ENCODE assay signal across 8 mouse cellular contexts in the genomic region with DNA sequence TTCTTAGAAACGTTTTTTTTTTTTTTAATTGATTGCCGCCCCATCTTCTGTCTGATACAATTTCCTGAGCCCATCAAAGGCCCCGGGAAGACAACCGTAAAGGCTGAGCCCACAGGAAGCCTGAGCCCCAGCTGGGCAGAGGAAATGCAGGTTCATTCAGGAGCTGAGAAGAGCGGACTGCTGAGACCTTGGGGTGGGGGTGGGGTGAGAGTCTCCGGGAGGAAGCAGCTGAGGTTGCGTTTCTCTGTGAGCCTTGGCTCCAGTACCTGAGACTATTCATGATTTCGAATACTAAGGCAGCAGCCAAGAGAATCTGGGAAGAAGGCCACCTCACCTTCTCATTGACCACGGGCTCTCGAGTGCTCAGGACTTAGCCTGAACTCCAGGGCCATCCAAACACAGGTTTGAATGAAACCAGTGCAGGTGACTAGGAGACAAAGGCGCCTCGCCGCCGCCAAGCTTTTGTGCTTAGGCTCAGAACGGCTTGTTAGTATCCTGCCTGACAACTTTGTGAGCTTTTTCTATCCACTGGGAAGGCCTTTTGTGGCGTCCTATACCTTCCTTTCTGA. TPM values are rescaled to one million over a fixed set of nuclear protein-coding genes. Genes with fewer than 3 reads are reported as not detected.
DNase-seq lines count a peak whose midpoint lies in the region; ATAC-seq lines count a peak whose summit lies in the region.

No protein-coding gene starts in this region.

- DNase-seq in cerebellum, adult 11 months: peak; percentile 10
- no peak for DNase-seq in cerebellum, postnatal 4 days (ENCODE audit: low spot score in 2 of 2)
- DNase-seq in T-cell, adult 2 months (ENCODE audit: low spot score): peak; percentile 29
- peak; percentile 30 for DNase-seq in kidney, adult 9 months
- peak; percentile 74 for DNase-seq in midbrain, embryonic 14.5 days
- no peak for DNase-seq in urinary bladder, postnatal 36 days (ENCODE audit: low spot score in 2 of 2)
- no peak for DNase-seq in testis, postnatal 10 days (ENCODE audit: low spot score)

- H3K27ac ChIP-seq in forebrain, embryonic 12.5 days: no peak overlapping the region
- H3K27ac ChIP-seq in midbrain, embryonic 14.5 days (replicated peaks; ENCODE audit: low read depth, low read length): peak overlapping the region; percentile 61

- no peaks in the 10 kb centered on the region for H3K36me3 ChIP-seq in forebrain, embryonic 12.5 days (replicated peaks)
- no peaks in the 10 kb centered on the region for H3K36me3 ChIP-seq in midbrain, embryonic 14.5 days (ENCODE audit: control insufficient read depth, insufficient read depth, low read length)

- 1% methylated on average over 16 of the region's 16 CpGs for WGBS in forebrain, embryonic 12.5 days
- 2% methylated on average over 16 of the region's 16 CpGs for WGBS in midbrain, embryonic 14.5 days

- ATAC-seq in forebrain, embryonic 12.5 days (ENCODE audit: low FRiP score): peak; percentile 40
- ATAC-seq in midbrain, embryonic 14.5 days (ENCODE audit: low FRiP score, low TSS enrichment): no peak; the same call in none of the 2 replicates

- peaks cover 22% of the 10 kb centered on the region for H3K4me1 ChIP-seq in forebrain, embryonic 12.5 days
- peaks cover 19% of the 10 kb centered on the region for H3K4me1 ChIP-seq in midbrain, embryonic 14.5 days (ENCODE audit: control insufficient read depth, insufficient read depth, low read length)

- H3K9me3 ChIP-seq in forebrain, embryonic 12.5 days: no peaks in the 10 kb centered on the region
- no peaks in the 10 kb centered on the region for H3K9me3 ChIP-seq in midbrain, embryonic 14.5 days (ENCODE audit: control insufficient read depth, low read length)

- H3K4me2 ChIP-seq in forebrain, embryonic 12.5 days: peak overlapping the region; percentile 86
- peak overlapping the region; percentile 99 for H3K4me2 ChIP-seq in midbrain, embryonic 14.5 days (ENCODE audit: low read length)

- peak overlapping the region; percentile 47 for H3K4me3 ChIP-seq in forebrain, embryonic 12.5 days (replicated peaks)
- H3K4me3 ChIP-seq in midbrain, embryonic 14.5 days (replicated peaks; ENCODE audit: low read depth, low read length): peak overlapping the region; percentile 46

- peak overlapping the region; percentile 38 for H3K9ac ChIP-seq in forebrain, embryonic 12.5 days
- peak overlapping the region; percentile 50 for H3K9ac ChIP-seq in midbrain, embryonic 14.5 days (replicated peaks; ENCODE audit: low read length)

- peaks cover 56% of the 10 kb centered on the region for H3K27me3 ChIP-seq in forebrain, embryonic 12.5 days
- peaks cover 6% of the 10 kb centered on the region for H3K27me3 ChIP-seq in midbrain, embryonic 14.5 days (ENCODE audit: control insufficient read depth, insufficient read depth, low read length)

RNA-seq across cellular contexts. Expression of gene Shc4, which starts 0.7 kb away (rescaled TPM):
- polyA plus RNA-seq in forebrain, embryonic 12.5 days (2016; fragmentation: Nextera tagmentation; extraction: Ambion mirVana): 1.5 TPM in 2 replicates
- 2.0 and 2.2 TPM in 2 replicates for polyA plus RNA-seq in midbrain, embryonic 14.5 days (2014; fragmentation: Nextera tagmentation; extraction: Ambion mirVana)

RNA-seq across cellular contexts. Expression of gene Eid1, which starts 51.7 kb away (rescaled TPM):
- polyA plus RNA-seq in forebrain, embryonic 12.5 days (2016; fragmentation: Nextera tagmentation; extraction: Ambion mirVana): 297 and 310 TPM in 2 replicates
- 543 and 574 TPM in 2 replicates for polyA plus RNA-seq in midbrain, embryonic 14.5 days (2014; fragmentation: Nextera tagmentation; extraction: Ambion mirVana)

RNA-seq across cellular contexts. Expression of gene Secisbp2l, which starts 58.0 kb away (rescaled TPM):
- polyA plus RNA-seq in forebrain, embryonic 12.5 days (2016; fragmentation: Nextera tagmentation; extraction: Ambion mirVana): 30.1 and 31.1 TPM in 2 replicates
- polyA plus RNA-seq in midbrain, embryonic 14.5 days (2014; fragmentation: Nextera tagmentation; extraction: Ambion mirVana): 38.3 and 40.2 TPM in 2 replicates

Comparison
In these comparisons a context has a peak if more than half of its experiments do, and no peak if none do; other contexts are left out.
1. DNase-seq: peak in cerebellum, adult 11 months (single experiment), T-cell, adult 2 months (single experiment), kidney, adult 9 months (single experiment) and midbrain, embryonic 14.5 days (single experiment); none in cerebellum, postnatal 4 days (0 of 2), urinary bladder, postnatal 36 days (0 of 2) and testis, postnatal 10 days (single experiment).